Mouse (Mus musculus): Measurements from ENCODE around the gene Deup1.

- no peak for TF ChIP-seq POLR2A (IDR thresholded peaks at IDR 0.05; ENCODE audit: extremely low read depth, insufficient read depth, low read length)
- TF ChIP-seq CTCF (IDR thresholded peaks at IDR 0.05; ENCODE audit: extremely low read depth, insufficient read depth, low read length), result no peak
Measured at GRCm38 (mm10) chr9:15533336-15534070, 94.2 kb downstream of the Deup1 start.

All from cortical plate, adult 2 months (tissue).